Mouse (Mus musculus) heart, postnatal 4 days (tissue): ENCODE measurements around the gene Triml1. TPM values are rescaled to one million over a fixed set of nuclear protein-coding genes. Genes with fewer than 3 reads are reported as not detected.

ENCODE experiments used
- DNase-seq: peaks from one replicate; pipeline ENCODE4 v3.0.0; 2021
- total RNA-seq, 2 experiments: library from RNA; stranded (reverse); gene quantifications; 2 replicates each; pipeline ENCODE4 v1.2.3; 2021

The Triml1 gene
- total RNA-seq: not detected

DNA sequence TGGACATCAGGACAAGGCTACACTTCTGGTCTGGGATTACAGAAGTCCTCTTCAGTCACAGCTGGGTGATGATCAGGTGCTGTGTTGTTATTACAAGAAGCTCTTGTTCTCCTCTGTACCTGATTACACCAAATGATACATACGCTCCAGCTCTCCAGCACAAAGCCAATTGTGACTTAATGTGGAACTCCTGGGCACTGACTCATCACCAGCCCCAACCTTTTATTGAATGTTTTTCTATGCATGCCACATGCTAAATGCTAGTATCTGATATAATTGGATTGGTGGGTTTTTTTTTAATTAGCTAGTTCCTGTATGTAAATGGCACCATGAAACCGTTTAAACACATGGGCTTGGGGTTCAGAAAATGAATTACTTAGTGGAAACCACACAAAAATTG lies at the start of gene Triml1:
TSS of gene Triml1 (minus strand) at position 101 of the 400 bp plus-strand sequence.
- no peak for DNase-seq

DNA sequence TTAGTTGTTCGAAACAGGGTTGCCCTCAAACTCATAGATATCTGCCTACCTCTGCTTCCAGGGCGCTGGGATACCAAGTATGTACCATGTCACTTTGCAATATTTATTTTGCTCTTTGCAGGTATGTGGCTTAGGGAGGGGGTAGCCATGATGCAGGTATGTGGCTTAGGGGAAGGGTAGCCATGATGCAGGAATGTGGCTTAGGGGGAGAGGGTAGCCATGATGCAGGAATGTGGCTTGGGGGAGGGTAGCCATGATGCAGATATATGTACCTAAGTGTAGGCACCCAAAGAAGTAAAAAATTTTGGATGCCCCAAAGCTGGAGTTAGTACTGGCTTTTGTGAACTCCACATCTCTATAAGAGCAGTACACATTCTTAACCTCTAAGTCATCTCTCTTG lies 41.0 kb upstream of the Triml1 start:
- no peak for DNase-seq

DNA sequence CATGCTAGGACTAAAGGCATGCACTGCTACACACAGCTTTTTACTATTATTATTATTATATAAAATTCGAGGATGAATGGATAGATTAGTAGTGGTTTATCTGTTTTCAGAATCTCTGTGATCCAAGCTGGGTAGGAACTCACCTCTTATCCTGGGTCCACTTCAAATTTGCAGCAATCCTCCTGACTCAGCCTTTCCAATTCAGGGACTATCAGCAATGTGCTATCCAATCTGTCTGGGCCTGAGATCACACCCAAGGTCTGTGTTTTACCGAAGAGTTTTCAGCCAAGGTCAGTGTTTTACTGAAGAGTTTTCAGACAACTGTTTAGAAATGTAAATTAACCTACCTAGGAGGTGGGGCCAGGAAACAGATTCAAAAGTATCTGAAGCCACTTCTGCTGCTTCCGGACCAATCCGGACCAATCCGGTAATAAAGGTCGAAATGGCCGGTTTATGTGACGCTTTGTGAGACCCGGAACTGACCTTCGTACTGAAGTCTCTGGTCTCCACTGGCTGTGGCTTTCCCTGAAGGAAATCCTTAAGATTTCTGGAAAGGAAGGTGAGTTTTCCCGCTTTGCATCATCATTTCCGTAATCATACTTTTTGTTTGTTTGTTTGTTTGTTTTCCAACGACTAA lies 38.9 kb upstream of the Triml1 start, which contains the start of gene Triml2:
TSS of gene Triml2 (plus strand) at position 488 of the 637 bp plus-strand sequence.
- no peak for DNase-seq

DNA sequence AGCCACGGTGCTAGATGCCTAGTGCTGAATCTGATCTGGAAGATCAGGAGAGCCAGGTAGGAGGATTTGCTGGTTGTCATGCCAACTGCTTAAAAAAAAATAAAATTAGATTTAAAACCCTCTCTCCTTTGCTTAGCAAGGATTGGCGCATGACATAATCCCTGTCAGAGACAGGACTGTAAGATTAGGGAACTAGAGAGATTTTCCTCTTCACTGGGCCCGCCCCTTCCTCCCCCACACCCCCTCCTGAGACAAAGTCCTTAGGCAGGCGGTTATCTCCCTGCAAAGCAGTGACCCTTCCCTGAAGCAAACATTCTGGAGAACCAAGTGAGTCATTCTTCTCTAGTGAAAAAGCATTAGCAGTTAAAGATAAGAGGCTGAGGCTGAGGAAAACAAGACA lies 37.9 kb upstream of the Triml1 start:
- peak; percentile 6 for DNase-seq

DNA sequence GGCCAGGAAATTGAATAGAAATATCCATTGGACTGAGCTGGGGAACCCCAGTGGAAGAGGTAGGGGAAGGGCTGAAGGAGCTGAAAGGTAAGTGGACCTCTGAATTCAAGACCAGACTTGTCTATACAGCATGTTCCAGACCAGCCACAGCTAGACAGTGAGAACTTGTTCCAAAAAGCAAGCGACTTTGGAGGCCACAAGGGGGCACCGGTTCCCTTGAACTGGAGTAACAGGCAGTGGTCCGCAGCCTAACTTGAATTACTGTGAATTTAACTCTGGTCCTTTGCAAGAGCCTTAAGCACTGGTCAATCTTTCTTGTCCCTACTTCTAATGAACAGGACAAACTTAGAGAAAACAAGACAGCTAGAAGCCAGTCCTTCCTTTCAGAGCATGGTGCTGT lies 37.0 kb upstream of the Triml1 start:
- DNase-seq: no peak

DNA sequence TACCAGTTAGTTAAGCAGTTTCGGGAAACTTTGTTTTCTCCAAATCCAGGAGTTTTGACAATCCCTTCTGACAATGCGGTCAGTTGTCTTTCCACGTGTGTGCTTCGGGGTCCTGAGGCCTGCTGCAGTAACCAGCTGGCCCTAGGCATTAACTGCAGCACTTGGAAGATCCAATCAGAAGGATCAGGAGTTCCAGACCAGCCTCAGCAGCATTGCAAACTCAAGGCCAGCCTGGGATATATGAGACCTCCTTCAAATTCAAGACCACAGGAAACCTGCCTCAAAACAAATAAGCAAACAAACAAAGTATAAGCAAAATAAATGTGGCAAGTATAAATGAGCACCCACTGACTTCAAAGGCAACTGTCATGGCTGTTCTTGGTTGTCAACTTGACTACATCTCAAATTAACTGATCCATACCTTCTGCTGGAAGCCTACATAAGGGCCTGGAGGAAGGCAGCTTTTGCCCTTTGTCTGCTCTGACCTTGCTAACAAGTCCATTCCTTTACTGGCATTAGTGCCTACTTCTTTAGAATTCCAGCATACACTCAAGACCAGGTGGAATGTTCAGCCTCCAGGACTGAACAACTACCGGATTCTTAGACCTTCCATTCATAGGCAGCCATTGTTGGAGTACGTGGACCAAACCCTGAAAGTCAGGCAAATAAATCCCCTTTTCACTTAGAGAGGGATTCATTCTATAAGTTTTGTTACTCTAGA lies 35.6 kb upstream of the Triml1 start:
- DNase-seq: no peak

DNA sequence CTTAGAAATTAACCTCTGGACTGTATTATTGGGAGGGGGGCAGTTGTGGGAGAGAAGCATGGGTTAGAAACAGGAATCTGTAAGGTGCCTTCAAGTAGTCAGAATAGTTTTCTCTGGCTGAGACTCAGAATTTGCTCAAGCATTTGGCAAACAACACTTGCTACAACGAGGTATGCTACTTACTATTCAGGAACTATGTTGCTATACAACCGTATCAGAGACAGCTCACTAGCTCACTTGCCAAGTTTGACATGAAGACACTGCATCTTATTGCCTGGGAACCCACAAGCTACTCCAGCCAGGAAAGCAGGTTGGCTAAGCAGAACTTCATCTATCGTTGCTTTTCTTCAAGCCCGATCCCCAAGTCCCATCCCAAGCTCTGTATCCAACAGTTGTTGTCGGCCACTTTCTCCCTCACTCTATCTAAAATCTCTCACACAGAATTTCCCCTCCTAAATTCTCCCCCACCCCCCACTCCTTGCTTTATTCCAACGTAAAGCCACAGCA lies 28.0 kb upstream of the Triml1 start:
- DNase-seq: no peak

DNA sequence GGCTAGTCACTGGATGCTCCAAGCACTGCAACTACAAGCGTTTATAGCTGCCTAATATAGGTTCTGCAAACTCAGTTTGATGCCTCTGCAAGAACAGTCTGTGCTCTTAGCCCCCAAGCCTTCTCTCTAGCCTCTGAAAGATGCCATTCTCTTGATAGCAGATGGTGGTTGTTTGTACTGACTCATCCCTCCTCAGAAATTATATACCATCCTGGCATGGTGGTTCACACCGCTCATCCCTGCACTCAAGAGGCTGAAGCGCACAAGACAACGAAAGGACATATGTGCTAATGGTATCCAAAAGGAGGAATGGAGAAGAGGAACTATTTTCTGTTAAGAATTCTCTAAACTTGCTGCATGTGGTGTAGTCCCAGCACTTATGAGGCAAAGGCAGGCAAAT lies 26.8 kb upstream of the Triml1 start:
- no peak for DNase-seq

DNA sequence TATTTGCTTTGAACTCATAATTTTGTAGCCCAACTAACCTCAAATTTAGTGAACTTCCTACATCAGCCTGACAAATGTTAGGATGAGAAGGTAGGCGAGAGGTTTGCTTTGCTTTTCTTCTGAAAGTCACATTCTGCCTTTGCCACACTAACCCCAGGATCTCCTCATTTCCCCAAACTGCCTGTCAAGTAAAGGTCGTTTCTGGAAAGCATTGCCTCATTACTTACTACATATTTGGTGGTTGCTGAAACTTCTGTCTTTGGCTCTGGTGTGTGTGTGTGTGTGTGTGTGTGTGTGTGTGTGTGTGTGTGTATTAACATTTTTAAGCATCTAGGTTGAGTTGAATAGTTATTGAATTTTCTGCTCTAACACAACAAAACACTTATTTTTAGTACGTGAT lies 23.2 kb upstream of the Triml1 start:
- no peak for DNase-seq

DNA sequence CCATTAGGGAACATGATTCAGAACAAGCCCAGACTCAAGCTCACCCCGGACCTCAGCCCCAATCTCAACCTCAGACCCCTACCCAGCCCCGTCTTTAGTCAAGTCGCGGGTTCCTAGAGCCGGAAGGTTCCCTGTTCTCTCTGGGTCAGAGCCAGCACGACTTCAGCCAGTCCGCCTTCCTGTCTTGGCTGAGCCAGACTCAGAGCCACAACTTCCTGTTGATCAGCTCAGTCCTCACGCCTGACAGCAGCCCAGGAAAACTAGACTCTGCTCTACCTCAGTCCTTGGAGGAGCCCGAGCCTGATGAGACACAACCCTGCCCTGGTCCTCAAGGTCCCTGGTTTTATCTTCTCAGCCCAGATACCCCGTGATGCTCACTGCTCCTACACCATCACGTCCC lies 22.0 kb upstream of the Triml1 start:
- DNase-seq: no peak

DNA sequence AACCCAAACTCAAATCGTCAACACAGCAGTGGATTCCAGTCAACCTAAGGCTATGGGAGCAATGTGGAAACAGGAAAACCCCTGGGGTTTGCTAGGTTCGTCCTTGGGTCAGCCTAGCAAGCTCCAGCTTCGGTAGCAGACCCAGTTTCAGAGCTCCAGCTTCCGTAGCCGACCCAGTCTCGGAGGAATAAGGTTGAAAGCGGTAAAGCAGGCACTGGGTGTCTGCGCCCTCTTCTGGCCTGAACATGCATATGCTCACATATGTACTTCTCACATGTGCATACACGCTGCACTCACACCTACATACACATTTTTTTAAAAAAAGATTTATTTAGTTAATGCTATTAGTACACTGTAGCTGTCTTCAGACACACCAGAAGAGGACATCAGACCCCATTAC lies 8.0 kb upstream of the Triml1 start:
- DNase-seq: no peak

DNA sequence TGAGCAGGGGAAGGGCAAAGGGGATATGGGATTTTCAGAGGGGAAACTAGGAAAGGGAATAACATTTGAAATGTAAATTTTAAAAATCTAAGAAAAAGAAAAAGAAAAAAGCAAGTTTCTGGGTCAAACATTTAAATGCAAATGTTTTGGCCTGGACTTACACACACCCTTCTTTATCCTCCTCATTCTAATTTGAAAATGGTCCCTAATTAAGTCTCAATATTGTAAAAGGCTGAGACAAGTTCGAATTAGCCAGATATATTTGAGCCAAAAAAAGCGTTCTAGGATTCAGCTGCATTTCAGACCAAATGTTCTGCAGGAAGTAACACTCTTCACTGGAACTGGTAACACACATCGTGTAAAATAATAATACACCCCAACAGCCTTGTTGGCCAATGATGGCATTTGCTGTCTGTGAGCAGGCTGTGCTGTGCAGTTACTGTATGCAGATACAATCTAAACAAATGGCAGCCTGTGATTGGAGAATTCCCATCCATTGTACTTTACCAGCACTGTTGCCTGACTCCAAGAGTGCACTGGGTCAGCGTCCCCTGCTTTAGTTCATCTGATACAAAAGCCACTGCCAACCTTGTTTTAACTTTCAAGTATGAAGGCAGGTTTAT lies 30.0 kb downstream of the Triml1 start:
- DNase-seq: no peak

Other genes starting within 250 kb of the Triml1 start
- gene Triml2, start 39.1 kb upstream of the Triml1 start, total RNA-seq: not detected
- not detected for gene Zfp42, start 165.5 kb upstream of the Triml1 start, total RNA-seq